Mouse (Mus musculus) right cerebral cortex, adult 18-20 months (tissue): ENCODE data around the gene Tmcc3.
A peak's percentile ranks its signal among the peaks of the same experiment; 100 is the strongest.

Experiments used
- DNase-seq: peaks from one replicate; pipeline ENCODE4 v3.0.0; 2022; ENCODE audit warnings: mixed read lengths

Gene Tmcc3

GRCm38 (mm10) chr10:94426000-94426920 lies 114.5 kb downstream of the Tmcc3 start:
- peak; percentile 81 for DNase-seq

- DNase-seq, result no peak
Measured at GRCm38 (mm10) chr10:94426921-94427270, 115.1 kb downstream of the Tmcc3 start.

- no peak for DNase-seq
Measured at GRCm38 (mm10) chr10:94428186-94428942, 116.6 kb downstream of the Tmcc3 start.

- no peak for DNase-seq
Measured at GRCm38 (mm10) chr10:94430566-94430965, 118.8 kb downstream of the Tmcc3 start.

GRCm38 (mm10) chr10:94432933-94433332 lies 121.2 kb downstream of the Tmcc3 start:
- no peak for DNase-seq

GRCm38 (mm10) chr10:94433901-94434300 lies 122.2 kb downstream of the Tmcc3 start:
- DNase-seq, result no peak

- no peak for DNase-seq
Measured at GRCm38 (mm10) chr10:94442725-94443124, 131.0 kb downstream of the Tmcc3 start.

- no peak for DNase-seq
Measured at GRCm38 (mm10) chr10:94443453-94443852, 131.7 kb downstream of the Tmcc3 start.

GRCm38 (mm10) chr10:94445192-94445591 lies 133.4 kb downstream of the Tmcc3 start:
- no peak for DNase-seq

GRCm38 (mm10) chr10:94446379-94447008 lies 134.7 kb downstream of the Tmcc3 start:
- DNase-seq, result no peak

- DNase-seq, result no peak
Measured at GRCm38 (mm10) chr10:94449676-94450075, 137.9 kb downstream of the Tmcc3 start.

GRCm38 (mm10) chr10:94450781-94451180 lies 139.0 kb downstream of the Tmcc3 start:
- no peak for DNase-seq

- no peak for DNase-seq
Measured at GRCm38 (mm10) chr10:94457454-94457853, 145.7 kb downstream of the Tmcc3 start.

GRCm38 (mm10) chr10:94458690-94459089 lies 146.9 kb downstream of the Tmcc3 start:
- DNase-seq, result no peak

- no peak for DNase-seq
Measured at GRCm38 (mm10) chr10:94461378-94461777, 149.6 kb downstream of the Tmcc3 start.

- no peak for DNase-seq
Measured at GRCm38 (mm10) chr10:94461871-94462270, 150.1 kb downstream of the Tmcc3 start.

GRCm38 (mm10) chr10:94462386-94463064 lies 150.8 kb downstream of the Tmcc3 start:
- no peak for DNase-seq

- DNase-seq, result no peak
Measured at GRCm38 (mm10) chr10:94463410-94463809, 151.7 kb downstream of the Tmcc3 start.

GRCm38 (mm10) chr10:94465646-94466045 lies 153.9 kb downstream of the Tmcc3 start:
- DNase-seq, result no peak

GRCm38 (mm10) chr10:94466313-94466712 lies 154.6 kb downstream of the Tmcc3 start:
- peak; percentile 49 for DNase-seq

- DNase-seq, result no peak
Measured at GRCm38 (mm10) chr10:94471487-94471886, 159.7 kb downstream of the Tmcc3 start.

- DNase-seq, result no peak
Measured at GRCm38 (mm10) chr10:94473501-94473900, 161.8 kb downstream of the Tmcc3 start.

GRCm38 (mm10) chr10:94474185-94474584 lies 162.4 kb downstream of the Tmcc3 start:
- no peak for DNase-seq
